Mouse (Mus musculus) neural tube, embryonic 12.5 days (tissue): ENCODE measurements around the gene Grm4. TPM values are rescaled to one million over a fixed set of nuclear protein-coding genes. Genes with fewer than 3 reads are reported as not detected.

ENCODE experiments used
- ATAC-seq: fragments of 200-750 bp; cut with Nextera tagmentation; 2 replicates; pipeline ENCODE4 v1.8.0; 2017; ENCODE audit warnings: low read depth, mild to moderate bottlenecking, moderate TSS enrichment, moderate library complexity; ENCODE audit not compliant: low FRiP score
- H3K27ac ChIP-seq: fragments of 300-500 bp; sonication (generic); 2 replicates; pipeline ENCODE4 v1.5.1; 2016
- H3K27me3 ChIP-seq: fragments of 300-500 bp; sonication (generic); replicated peaks from 2 replicates; pipeline ENCODE4 v1.6.1; 2016; ENCODE audit warnings: mild to moderate bottlenecking
- H3K36me3 ChIP-seq: fragments of 300-500 bp; sonication (generic); 2 replicates; pipeline ENCODE4 v1.6.1; 2016; ENCODE audit warnings: mild to moderate bottlenecking
- H3K4me1 ChIP-seq: fragments of 300-500 bp; sonication (generic); 2 replicates; pipeline ENCODE4 v1.6.1; 2016
- H3K4me2 ChIP-seq: fragments of 300-500 bp; sonication (generic); replicated peaks from 2 replicates; pipeline ENCODE4 v1.6.1; 2016; ENCODE audit warnings: mild to moderate bottlenecking
- H3K4me3 ChIP-seq: fragments of 300-500 bp; sonication (generic); 2 replicates; pipeline ENCODE4 v1.5.1; 2016
- H3K9ac ChIP-seq: fragments of 300-500 bp; sonication (generic); 2 replicates; pipeline ENCODE4 v1.6.1; 2016; ENCODE audit warnings: mild to moderate bottlenecking
- H3K9me3 ChIP-seq: fragments of 300-500 bp; sonication (generic); 2 replicates; pipeline ENCODE4 v1.6.1; 2016; ENCODE audit warnings: mild to moderate bottlenecking
- WGBS: fragments of 180-500 bp; shearing (Covaris S2); methylation state at CpG from one replicate; pipeline ENCODE4 v1.1.7; 2016; 5-methylcytosine and 5-hydroxymethylcytosine counted together
- polyA plus RNA-seq: library from polyadenylated mRNA; unstranded; fragments of >200 nt; fragmentation: Nextera tagmentation; extraction: Ambion mirVana; gene quantifications from 2 replicates; pipeline ENCODE4 v1.2.1, GENCODE M21; 2016

Grm4 gene
- polyA plus RNA-seq, 1 experiment from 2014 or later, result 3.4 TPM

DNA sequence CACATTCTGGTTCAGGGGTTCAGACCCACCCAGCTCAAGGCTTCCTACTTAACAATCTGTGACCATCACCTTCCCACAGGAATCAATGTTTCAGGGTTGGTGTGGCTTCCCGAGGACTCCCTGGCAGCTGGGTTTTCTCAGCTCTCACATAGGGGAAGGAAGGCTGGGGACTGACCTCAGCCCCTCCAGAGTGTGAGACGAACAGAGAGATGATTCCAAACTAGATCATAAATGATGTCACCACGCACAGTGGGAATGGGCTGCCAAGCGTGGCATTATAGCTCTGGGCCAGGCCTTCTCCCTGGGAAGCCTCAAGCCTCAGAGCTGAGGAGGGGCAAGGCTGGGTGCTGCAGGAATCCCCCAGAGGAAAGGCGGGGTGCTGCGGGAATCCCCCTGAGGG lies 96.8 kb downstream of the Grm4 start:
- H3K27ac ChIP-seq, result no peak overlapping the region
- H3K9me3 ChIP-seq, result peaks cover 14% of the 10 kb centered on the region
- H3K4me3 ChIP-seq, result no peak overlapping the region
- H3K27me3 ChIP-seq, result no peaks in the 10 kb centered on the region
- ATAC-seq, result no peak
- no peak overlapping the region for H3K9ac ChIP-seq
- 67% methylated on average over 6 of the region's 6 CpGs for WGBS
- peaks cover 23% of the 10 kb centered on the region for H3K4me1 ChIP-seq
- no peaks in the 10 kb centered on the region; the same call in 1 of the 2 replicates for H3K36me3 ChIP-seq
- H3K4me2 ChIP-seq, result no peak overlapping the region

DNA sequence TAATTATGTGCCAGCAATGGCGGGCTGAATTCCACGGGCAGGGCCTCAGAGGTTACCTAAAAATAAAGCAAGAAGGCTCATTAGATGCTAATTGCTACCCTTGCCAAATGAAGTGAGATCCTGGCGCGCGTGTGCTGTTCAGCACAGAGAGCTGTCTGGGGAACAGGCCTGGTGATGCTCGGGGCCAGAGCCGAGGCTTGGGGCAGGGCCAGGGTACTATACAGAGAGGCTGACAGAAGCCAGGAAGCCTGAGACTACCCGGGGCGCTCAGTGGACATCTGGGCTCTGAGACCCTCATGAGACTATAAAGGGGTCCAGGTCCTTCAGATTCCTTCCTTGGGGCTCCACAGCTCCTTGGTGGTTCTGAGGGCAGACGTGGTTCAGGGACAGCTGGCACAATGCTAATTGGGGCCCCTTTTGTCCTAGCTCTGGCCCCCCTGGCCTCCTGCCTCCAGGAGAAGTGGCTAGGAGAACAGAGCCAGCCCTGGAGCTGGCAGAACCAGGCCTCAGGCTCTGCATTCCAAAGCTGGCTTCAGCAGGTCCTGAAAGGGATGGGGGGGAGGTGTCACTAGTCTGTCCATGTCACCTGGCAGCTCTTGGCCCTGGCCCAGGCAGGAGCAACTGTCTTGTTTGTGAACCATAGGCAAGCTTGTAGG lies 98.3 kb downstream of the Grm4 start:
- peak; percentile 77 for ATAC-seq

DNA sequence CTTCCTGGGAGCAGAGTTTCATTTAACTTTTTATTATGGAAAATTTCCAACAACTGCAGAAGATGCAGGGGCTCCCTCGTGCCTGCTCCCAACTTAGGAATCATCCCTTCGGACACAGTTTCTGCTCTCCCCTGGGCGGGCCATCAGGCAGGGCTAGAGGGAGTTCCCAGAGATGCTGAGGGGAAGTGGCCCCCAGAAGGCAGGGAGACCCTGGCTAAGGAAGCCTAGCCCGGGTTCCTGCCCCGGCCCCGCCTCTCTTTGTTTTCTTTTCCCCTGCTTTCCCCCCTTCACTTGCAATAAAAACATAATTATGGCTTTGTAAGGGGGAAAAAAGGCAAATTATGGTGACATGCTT lies 98.9 kb downstream of the Grm4 start:
- H3K27ac ChIP-seq, result no peak overlapping the region
- H3K36me3 ChIP-seq, result no peaks in the 10 kb centered on the region
- no peak overlapping the region for H3K4me3 ChIP-seq
- no peak overlapping the region for H3K9ac ChIP-seq
- H3K4me2 ChIP-seq, result peak overlapping the region; percentile 27
- ATAC-seq, result no peak
- H3K4me1 ChIP-seq, result peaks cover 23% of the 10 kb centered on the region
- no peaks in the 10 kb centered on the region for H3K9me3 ChIP-seq
- no peaks in the 10 kb centered on the region for H3K27me3 ChIP-seq
- 8% methylated on average over 6 of the region's 6 CpGs for WGBS

More for the DNA sequence above, 98.3 kb downstream of the Grm4 start:
- H3K4me1 ChIP-seq, result peaks cover 23% of the 10 kb centered on the region
- H3K9ac ChIP-seq, result no peak overlapping the region
- 11% methylated on average over 10 of the region's 10 CpGs for WGBS
- no peaks in the 10 kb centered on the region for H3K27me3 ChIP-seq
- H3K4me3 ChIP-seq, result no peak overlapping the region
- H3K27ac ChIP-seq, result no peak overlapping the region
- no peaks in the 10 kb centered on the region for H3K36me3 ChIP-seq
- H3K9me3 ChIP-seq, result 0 out of 2 replicates have a peak, but pooled peaks cover 2% of the 10 kb centered on the region
- peak overlapping the region; percentile 27; the same call in 1 of the 2 replicates for H3K4me2 ChIP-seq

DNA sequence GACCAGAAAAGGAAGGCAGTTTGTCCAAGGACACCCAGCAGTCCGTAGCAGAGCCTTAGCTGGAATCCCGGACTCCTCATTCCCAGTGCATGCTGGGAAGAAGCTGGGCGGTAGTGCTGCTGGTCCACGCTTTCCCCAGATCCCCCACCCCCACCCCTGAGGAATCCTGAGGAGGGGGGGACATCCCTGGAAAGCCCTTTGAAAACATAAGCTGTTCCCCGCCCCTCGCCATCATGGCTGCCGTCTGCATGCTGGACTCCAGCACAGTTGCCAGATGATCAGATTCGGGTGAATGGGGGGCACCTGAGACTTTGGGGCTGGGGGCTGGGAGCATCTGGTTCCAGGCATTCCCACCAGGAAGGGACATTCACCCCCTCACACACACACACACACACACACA lies 99.4 kb downstream of the Grm4 start:
- 43% methylated on average over 8 of the region's 8 CpGs for WGBS
- H3K4me1 ChIP-seq, result peaks cover 23% of the 10 kb centered on the region
- no peak for ATAC-seq
- H3K9ac ChIP-seq, result no peak overlapping the region
- no peak overlapping the region for H3K4me3 ChIP-seq
- H3K27me3 ChIP-seq, result no peaks in the 10 kb centered on the region
- no peak overlapping the region for H3K27ac ChIP-seq
- no peaks in the 10 kb centered on the region for H3K9me3 ChIP-seq
- H3K4me2 ChIP-seq, result peak overlapping the region; percentile 27; the same call in 1 of the 2 replicates
- no peaks in the 10 kb centered on the region for H3K36me3 ChIP-seq

DNA sequence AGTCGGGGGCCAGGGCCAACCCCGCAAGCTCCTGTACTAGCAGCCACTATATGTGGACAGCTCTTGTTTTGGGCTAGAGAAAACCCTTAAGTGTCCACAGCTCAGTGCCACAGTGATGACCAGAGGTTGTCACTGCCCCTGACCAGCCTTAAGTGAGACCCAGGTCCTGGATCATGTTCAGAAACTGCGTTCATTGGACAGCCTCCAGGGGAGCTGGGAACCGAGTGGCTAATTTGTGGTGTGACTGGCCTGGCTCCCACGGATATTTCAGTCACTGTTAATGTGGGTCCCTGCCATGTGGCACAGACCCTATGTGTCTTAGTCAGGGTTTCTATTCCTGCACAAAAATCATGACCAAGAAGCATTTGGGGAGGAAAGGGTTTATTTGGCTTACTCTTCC lies 112.2 kb downstream of the Grm4 start:
- Histone ChIP-seq H3K27ac (no peak overlapping the region), H3K9me3 (no peaks in the 10 kb centered on the region), H3K27me3 (no peaks in the 10 kb centered on the region), H3K4me1 (no peaks in the 10 kb centered on the region), H3K4me2 (no peak overlapping the region), H3K36me3 (no peaks in the 10 kb centered on the region), H3K4me3 (no peak overlapping the region), H3K9ac (no peak overlapping the region)
- WGBS, result 92% methylated on average over 5 of the region's 5 CpGs
- ATAC-seq, result no peak

DNA sequence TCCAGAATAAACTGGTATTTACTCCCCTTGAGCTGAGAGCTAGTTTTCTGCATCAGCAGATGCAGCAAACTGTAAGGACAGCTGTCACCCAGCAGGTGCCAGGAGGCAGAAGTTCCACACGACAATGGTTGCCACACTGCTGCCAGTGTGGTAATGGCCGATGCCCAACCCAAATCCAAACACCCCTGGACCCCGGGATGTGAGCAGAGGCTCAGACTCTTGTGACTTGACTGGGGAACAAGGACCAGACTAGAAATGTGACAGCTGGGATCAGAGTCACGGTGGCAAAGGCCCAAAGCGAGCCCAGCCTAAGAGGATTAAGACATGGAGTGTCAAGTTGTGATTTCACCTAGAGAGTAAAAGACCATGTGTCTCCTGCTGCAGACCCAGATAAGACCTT lies 112.7 kb downstream of the Grm4 start:
- H3K36me3 ChIP-seq, result no peaks in the 10 kb centered on the region
- no peak overlapping the region for H3K4me3 ChIP-seq
- ATAC-seq, result no peak
- no peaks in the 10 kb centered on the region for H3K27me3 ChIP-seq
- no peaks in the 10 kb centered on the region for H3K9me3 ChIP-seq
- no peak overlapping the region for H3K9ac ChIP-seq
- no peak overlapping the region for H3K27ac ChIP-seq
- H3K4me2 ChIP-seq, result no peak overlapping the region
- no peaks in the 10 kb centered on the region for H3K4me1 ChIP-seq
- 83% methylated on average over 5 of the region's 5 CpGs for WGBS

DNA sequence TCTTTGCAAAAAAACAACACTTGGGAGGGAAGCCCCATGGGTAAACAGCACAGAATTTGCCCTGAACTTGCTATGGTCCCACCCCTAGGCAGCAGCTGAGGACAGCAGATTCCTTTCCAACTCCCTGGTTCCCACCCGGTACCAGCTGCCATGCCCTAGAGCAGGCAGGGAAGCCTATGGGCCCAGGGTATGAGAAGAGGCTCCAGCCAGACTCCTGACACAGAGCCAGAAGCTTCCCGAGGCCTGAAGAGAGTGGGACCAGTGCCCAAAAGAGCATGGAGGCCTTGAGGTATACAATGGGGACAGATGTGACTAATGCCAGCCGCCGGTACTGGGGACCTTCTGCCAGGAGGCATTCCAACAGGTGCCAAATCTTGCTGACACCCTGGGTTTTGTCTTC lies 114.2 kb downstream of the Grm4 start:
- no peak for ATAC-seq
- 81% methylated on average over 4 of the region's 4 CpGs for WGBS

DNA sequence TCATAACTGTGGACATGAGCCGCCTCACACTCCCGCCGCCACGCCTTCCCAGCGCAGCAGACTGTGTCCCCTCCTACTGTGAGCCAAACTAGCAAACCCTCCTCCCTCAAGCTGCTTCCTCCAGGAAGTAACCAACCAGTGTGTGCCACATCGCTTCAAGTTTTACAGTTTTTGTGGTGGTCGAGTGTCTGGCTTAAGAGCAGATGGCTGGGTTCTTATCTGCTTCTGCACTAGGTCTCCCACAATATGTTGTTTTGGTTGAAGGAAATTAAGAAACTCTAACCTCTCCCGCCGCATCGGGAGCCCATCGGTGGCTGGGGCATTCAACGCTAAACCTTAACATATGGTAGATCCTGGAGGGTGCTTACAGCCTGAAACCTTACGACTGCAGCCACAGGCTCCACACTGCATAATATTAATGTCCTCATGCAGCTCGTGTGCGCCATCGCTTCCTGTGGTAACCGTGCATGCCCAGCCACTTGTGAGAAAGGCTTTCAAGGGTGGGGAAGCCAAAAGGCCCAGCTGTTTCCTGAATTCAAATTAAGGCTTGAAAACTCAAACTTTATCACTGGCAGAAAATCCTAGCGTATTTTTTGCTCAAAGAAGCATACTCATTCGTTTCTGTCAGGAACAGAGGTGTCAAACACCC lies 115.7 kb downstream of the Grm4 start:
- ATAC-seq, result no peak
- Histone ChIP-seq H3K36me3 (no peaks in the 10 kb centered on the region), H3K27ac (no peak overlapping the region), H3K4me1 (0 out of 2 replicates have a peak, but pooled peaks cover 8% of the 10 kb centered on the region), H3K9ac (no peak overlapping the region), H3K27me3 (no peaks in the 10 kb centered on the region), H3K9me3 (no peaks in the 10 kb centered on the region), H3K4me2 (no peak overlapping the region), H3K4me3 (no peak overlapping the region)
- WGBS, result 89% methylated on average over 19 of the region's 19 CpGs

More for the DNA sequence above, 114.2 kb downstream of the Grm4 start:
- no peak overlapping the region for H3K4me2 ChIP-seq
- H3K4me3 ChIP-seq, result no peak overlapping the region
- H3K36me3 ChIP-seq, result no peaks in the 10 kb centered on the region
- no peaks in the 10 kb centered on the region for H3K27me3 ChIP-seq
- no peak overlapping the region for H3K9ac ChIP-seq
- H3K27ac ChIP-seq, result no peak overlapping the region
- H3K4me1 ChIP-seq, result 0 out of 2 replicates have a peak, but pooled peaks cover under 1% of the 10 kb centered on the region
- no peaks in the 10 kb centered on the region for H3K9me3 ChIP-seq

DNA sequence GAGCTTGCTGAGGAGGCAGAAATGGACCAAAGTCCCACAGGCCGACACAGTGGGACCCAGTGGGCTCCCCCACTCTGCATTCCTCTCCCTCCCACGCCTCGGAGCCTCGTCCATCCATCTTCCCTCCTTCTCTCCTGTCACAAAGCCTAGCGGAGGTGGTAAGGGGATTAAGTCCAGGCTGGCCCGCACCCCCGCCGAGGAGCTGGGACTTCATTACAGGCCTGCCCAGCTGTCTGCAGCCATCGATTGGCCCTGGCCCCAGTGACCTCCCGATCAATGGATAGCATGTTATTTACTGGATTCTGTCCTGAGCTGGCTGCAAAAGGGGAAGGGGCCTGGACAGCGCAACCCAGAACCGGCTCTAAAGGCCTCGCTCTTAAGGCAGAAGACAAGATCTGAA lies 120.0 kb downstream of the Grm4 start:
- no peak for ATAC-seq
- Histone ChIP-seq H3K4me2 (no peak overlapping the region), H3K4me1 (peaks cover 8% of the 10 kb centered on the region; the same call in 1 of the 2 replicates), H3K27me3 (no peaks in the 10 kb centered on the region), H3K9me3 (no peaks in the 10 kb centered on the region), H3K27ac (no peak overlapping the region), H3K9ac (no peak overlapping the region), H3K36me3 (no peaks in the 10 kb centered on the region), H3K4me3 (no peak overlapping the region)
- WGBS, result 28% methylated on average over 13 of the region's 13 CpGs

DNA sequence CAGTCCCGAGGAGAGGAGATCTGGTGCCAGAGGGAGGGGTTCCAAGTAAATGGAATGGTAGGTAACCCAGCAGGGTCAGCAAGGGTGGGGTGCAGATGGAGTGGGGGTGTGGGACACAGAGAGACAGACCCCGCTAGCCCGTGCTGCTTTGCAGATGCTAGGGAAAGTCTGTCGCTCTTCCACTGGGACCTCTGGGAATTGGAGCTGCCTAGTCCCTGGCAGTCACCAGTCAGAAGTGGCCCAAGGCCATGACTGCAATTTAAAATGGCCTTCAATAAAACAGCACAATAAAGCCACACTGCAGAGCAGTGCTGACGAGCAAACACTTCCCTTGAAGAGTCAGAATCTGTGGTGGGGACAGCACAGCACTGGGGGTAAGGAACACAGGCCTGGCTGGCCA lies 127.3 kb downstream of the Grm4 start:
- peaks cover 22% of the 10 kb centered on the region for H3K4me1 ChIP-seq
- H3K9ac ChIP-seq, result no peak overlapping the region
- no peak for ATAC-seq
- H3K4me3 ChIP-seq, result no peak overlapping the region
- no peaks in the 10 kb centered on the region for H3K36me3 ChIP-seq
- H3K27me3 ChIP-seq, result no peaks in the 10 kb centered on the region
- whole genome bisulfite sequencing, result 45% methylated on average over 5 of the region's 5 CpGs
- H3K4me2 ChIP-seq, result no peak overlapping the region
- H3K9me3 ChIP-seq, result no peaks in the 10 kb centered on the region
- no peak overlapping the region for H3K27ac ChIP-seq

DNA sequence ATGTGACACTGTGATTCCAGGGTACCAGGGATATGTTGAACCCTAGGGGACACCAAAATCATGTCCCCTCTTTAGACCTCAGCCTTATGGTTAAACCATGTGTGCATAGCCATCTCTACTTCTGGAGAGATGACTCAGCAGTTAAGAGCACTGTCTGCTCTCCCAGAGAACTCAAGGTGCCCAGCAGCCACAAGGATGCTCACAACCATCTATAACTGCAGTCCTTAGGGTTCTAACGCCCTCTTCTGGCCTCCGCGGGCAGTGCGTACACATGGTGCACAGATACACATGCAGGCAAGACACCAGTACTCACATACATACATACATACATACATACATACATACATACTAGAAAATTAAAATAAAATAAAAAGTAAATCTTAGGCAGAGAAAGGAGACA lies 127.8 kb downstream of the Grm4 start:
- ATAC-seq, result no peak

DNA sequence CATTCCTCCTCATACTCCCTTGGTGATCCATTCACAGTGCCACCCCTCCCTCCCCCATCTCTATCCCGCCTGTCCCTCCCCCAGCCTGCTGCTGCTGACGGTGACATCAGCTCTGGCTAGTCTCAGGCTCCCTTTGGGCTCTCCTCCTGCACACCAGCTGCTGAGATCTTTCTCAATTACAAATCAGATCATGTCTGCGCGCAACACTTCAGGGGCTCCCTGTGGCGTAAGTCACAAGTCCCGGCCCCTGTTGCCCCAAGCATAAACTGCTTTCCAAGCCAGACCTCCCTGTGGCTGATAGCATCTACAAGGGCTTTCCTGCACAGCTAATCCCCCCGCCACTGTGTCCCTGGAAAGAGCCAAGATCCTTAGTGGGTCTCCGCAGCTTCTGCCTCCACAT lies 128.3 kb downstream of the Grm4 start:
- Histone ChIP-seq H3K36me3 (no peaks in the 10 kb centered on the region), H3K4me3 (no peak overlapping the region), H3K9me3 (no peaks in the 10 kb centered on the region), H3K27ac (no peak overlapping the region), H3K27me3 (no peaks in the 10 kb centered on the region), H3K4me2 (no peak overlapping the region), H3K9ac (no peak overlapping the region), H3K4me1 (peaks cover 25% of the 10 kb centered on the region)
- ATAC-seq, result no peak
- 46% methylated on average over 8 of the region's 8 CpGs for WGBS

More for the DNA sequence above, 127.8 kb downstream of the Grm4 start:
- Histone ChIP-seq H3K27ac (no peak overlapping the region), H3K36me3 (no peaks in the 10 kb centered on the region), H3K27me3 (no peaks in the 10 kb centered on the region), H3K4me2 (no peak overlapping the region), H3K4me3 (no peak overlapping the region), H3K4me1 (peaks cover 25% of the 10 kb centered on the region), H3K9me3 (no peaks in the 10 kb centered on the region), H3K9ac (no peak overlapping the region)
- 87% methylated on average over 4 of the region's 4 CpGs for WGBS

DNA sequence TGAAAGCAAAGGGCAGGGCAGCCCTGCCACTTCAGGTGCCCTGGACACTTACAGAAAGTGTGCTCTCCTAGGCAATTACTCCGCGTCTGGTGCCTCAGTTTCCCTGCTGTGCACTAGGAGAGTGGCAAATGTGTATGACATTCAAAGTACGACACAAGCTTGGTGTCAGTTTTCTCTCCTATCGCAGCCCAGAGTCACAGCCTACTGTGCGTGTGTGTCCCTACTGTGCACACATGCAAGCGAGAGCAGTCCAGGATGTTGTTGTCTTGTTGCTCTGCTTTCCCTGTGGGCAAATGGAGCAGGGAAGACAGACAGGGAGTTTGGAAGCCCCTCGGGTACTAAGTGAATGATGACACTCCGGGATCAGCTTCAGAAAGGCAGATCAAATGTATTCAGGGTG lies 131.2 kb downstream of the Grm4 start:
- Histone ChIP-seq H3K9me3 (no peaks in the 10 kb centered on the region), H3K9ac (no peak overlapping the region), H3K4me2 (no peak overlapping the region), H3K4me3 (no peak overlapping the region), H3K4me1 (peaks cover 25% of the 10 kb centered on the region), H3K36me3 (no peaks in the 10 kb centered on the region), H3K27ac (no peak overlapping the region), H3K27me3 (no peaks in the 10 kb centered on the region)
- WGBS, result 89% methylated on average over 8 of the region's 8 CpGs
- no peak for ATAC-seq
